Mouse (Mus musculus): ENCODE measurements at regions not wholly inside any gene's neighbourhood (a gene's known extent, or its start where the extent isn't known, plus 50 kb on each side); places are given as distances from the start of the nearest gene placed in this dataset.

DNA sequence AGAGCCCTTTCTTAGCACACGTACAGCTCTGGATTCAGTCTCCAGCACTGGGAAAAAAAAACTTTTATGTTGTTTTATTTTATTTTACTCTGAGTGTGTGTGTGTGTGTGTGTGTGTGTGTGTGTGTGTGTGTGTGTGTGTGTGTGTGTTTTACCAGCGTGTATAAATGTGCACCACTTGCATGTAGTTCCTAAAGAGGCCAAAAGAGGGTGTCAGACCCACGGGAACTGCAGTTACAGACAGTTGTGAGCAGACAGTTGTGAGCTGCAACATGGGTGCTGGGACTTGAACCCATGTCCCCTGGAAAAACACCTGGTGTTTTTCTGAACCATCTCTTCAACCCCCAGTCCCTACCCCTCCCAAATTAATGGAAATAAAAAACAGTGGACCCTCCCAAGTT is 165.1 kb upstream of the Plekha5 start:
- TF ChIP-seq CTCF (IDR thresholded peaks at IDR 0.05; ENCODE audit: low read depth, low read length) (peak; percentile 40), POLR2A (IDR thresholded peaks at IDR 0.05; ENCODE audit: insufficient read depth, low read length) (no peak), EP300 (IDR thresholded peaks at IDR 0.05; ENCODE audit: insufficient read depth, low read depth, low read length) (no peak)

All from ES-Bruce4 (cell line).